Mouse (Mus musculus) testis, adult 2 months (tissue): ENCODE measurements around the gene Magi2.

Experiments
- CTCF ChIP-seq: fragments of 200-500 bp; IDR thresholded peaks from 2 replicates; pipeline ENCODE4 v1.5.1; 2012; ENCODE audit warnings: low read depth, mild to moderate bottlenecking, inconsistent platforms, low read length, moderate library complexity; ENCODE audit not compliant: control insufficient read depth, insufficient read depth, insufficient replicate concordance
- POLR2A ChIP-seq: fragments of 200-500 bp; IDR thresholded peaks from 2 replicates; pipeline ENCODE4 v1.6.1; 2012; ENCODE audit warnings: low read depth, mild to moderate bottlenecking, inconsistent platforms, low read length, moderate library complexity; ENCODE audit not compliant: control insufficient read depth

GRCm38 (mm10) chr5:19907983-19908705 lies 681.3 kb downstream of the Magi2 start:
- TF ChIP-seq POLR2A (no peak), CTCF (no peak)
